Comparison of ENCODE assay signal across 14 mouse cellular contexts in genomic region chr13:20557156-20557555, GRCm38 (mm10).
"Had no signal": no experiment of that assay in that cellular context is flagged by ENCODE, and none has a peak within 500 bp of the region (broad histone marks: within the 10 kb centered on the region; RNA-seq: fewer than 3 reads in every experiment).

No protein-coding gene starts in this region.

- H3K4me1 ChIP-seq: kidney, embryonic 15.5 days; limb, embryonic 10.5 days; liver, embryonic 15.5 days; midbrain, embryonic 12.5 days had no signal

- H3K27ac ChIP-seq: kidney, embryonic 15.5 days; limb, embryonic 10.5 days; liver, embryonic 15.5 days; midbrain, embryonic 12.5 days; neural tube, embryonic 13.5 days had no signal

- H3K36me3 ChIP-seq: kidney, embryonic 15.5 days; limb, embryonic 10.5 days; liver, embryonic 15.5 days; midbrain, embryonic 12.5 days; neural tube, embryonic 13.5 days had no signal

- H3K27me3 ChIP-seq: kidney, embryonic 15.5 days; liver, embryonic 15.5 days; midbrain, embryonic 12.5 days; neural tube, embryonic 13.5 days had no signal

- DNase-seq: kidney, postnatal 14 days; lung, adult 2 months; lung, postnatal 4 days; right cerebral cortex, postnatal 4 days; spleen, adult 18-20 months; thymus, adult 2 months; thymus, postnatal 25 days had no signal

- H3K4me3 ChIP-seq: kidney, embryonic 15.5 days; limb, embryonic 10.5 days; liver, embryonic 15.5 days; midbrain, embryonic 12.5 days; neural tube, embryonic 13.5 days had no signal

- H3K9me3 ChIP-seq: kidney, embryonic 15.5 days; limb, embryonic 10.5 days; liver, embryonic 15.5 days; midbrain, embryonic 12.5 days; neural tube, embryonic 13.5 days had no signal

- H3K9ac ChIP-seq: kidney, embryonic 15.5 days; liver, embryonic 15.5 days; midbrain, embryonic 12.5 days; neural tube, embryonic 13.5 days had no signal

- ATAC-seq: lung, postnatal 0 days had no signal

- H3K4me2 ChIP-seq: kidney, embryonic 15.5 days; liver, embryonic 11.5 days; liver, embryonic 15.5 days; midbrain, embryonic 12.5 days; neural tube, embryonic 13.5 days had no signal
